Mouse (Mus musculus) thymus, postnatal 14 days (tissue): ENCODE measurements around the gene Sipa1l2.

Experiments used
- DNase-seq: peaks from one replicate; pipeline ENCODE4 v3.0.0; 2021

Sipa1l2 gene

DNA sequence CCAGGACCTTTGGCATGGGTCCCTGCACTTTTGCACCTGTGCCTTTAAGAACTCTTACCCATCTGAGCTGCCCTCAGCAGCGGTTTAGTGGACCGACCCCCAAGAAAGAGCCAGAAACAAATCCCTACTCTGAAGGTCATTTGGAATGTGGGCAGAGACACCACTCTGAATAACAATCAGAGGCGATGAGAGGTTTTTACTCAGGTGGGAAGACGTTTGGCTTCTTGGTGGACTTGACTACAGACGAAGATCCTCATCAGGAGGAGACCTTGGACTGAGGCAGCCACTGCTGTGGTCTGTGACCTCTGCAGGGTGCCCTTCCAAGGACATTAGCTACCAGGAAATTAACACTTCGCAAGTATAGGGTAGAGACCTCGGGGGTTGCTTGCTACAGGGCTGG, 177.9 kb downstream of the Sipa1l2 start:
- DNase-seq = no peak

GRCm38 (mm10) chr8:125391271-125391670, 178.3 kb downstream of the Sipa1l2 start:
- peak; percentile 63 for DNase-seq

- DNase-seq = no peak
Measured at GRCm38 (mm10) chr8:125390506-125390895, 179.1 kb downstream of the Sipa1l2 start.

DNA sequence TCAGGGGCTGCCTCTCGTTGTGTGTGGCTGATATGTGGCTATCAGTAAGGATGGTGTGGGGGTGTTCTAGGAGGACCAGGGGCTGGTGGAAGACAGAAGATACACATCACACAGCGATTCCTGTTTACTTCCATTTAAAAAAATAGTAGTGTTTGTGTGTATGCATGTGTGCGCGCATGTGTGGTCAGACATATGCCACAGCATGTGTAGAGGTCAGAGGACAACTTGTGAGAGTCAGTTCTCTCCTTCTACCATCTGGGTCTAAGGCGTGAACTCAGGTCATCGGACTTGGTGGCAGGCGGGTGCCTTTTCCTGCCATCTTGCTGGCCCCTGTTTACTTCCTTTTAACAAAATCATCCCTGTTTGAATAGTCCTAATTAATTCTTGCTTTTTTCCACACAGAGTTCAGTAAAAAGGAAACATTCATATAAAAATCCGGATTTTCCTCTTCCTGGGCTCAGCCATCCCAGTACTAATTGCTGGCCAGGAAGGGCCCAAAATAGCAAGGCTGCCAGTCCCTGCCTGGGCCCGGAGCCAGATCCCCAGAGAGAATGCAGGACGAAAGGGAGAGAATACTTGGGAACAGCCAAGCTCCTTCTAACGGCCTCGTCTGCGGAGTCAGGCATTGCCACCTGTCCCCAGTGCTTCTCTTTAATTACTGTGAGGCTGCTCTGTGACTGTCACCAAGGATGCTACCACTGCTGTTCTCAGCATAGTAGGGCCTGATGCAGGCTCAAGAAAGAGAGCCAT, 179.7 kb downstream of the Sipa1l2 start:
- DNase-seq = no peak

DNA sequence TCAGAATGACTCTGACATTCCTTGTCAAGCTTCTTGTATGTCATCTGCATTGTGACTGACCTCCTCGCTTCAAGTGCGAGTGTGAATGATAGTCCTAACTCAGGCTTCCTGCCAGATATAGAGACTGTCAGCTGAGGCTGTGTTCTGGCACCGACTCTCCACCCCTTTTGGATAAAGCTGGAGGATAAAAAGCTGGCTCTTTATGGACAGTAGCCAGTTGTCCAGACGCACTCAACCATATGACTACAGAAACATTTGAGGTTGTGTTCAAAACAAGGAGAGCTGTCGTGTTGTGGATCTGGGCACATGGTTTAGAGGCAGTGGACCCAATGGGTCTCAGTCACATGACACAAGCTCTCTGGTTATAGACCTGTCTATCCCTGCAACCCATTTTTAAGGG, 180.3 kb downstream of the Sipa1l2 start:
- DNase-seq = no peak

DNA sequence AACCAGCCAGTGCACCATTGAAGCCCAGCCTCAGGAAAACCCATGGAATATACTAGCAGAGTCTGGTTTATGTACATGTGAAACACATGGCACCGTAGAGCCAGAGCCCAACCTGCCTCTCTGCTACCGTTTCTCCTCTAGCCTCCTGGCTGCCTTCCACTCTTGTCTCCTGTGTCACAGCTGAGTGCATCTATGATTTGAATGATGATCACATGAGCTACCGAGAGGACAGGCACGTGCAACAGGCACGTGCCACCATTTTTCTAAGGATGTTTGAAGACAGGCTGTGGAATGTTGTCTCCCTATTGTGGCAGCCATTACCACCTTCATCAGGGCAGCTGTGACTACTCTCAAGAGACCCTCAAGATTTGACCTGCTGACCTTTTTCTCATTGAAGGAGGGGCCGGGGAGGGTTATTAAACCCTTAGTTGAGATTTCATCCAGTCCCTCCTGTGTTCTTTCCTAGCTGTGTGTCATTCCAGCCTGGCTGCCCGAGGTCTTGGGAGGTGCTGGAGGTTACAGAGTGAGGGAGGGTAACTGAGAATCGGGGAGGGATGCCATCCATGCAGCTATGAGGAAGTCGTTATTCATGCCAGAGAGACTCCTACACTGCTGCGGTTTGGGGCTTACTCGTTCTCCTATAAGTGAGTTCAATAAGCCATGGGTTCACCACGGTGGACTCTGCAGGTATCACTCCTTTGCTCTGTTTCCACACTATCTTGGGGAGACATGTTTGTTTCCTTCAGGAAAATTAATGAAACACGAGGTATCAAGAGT, 181.0 kb downstream of the Sipa1l2 start:
- DNase-seq = no peak

DNA sequence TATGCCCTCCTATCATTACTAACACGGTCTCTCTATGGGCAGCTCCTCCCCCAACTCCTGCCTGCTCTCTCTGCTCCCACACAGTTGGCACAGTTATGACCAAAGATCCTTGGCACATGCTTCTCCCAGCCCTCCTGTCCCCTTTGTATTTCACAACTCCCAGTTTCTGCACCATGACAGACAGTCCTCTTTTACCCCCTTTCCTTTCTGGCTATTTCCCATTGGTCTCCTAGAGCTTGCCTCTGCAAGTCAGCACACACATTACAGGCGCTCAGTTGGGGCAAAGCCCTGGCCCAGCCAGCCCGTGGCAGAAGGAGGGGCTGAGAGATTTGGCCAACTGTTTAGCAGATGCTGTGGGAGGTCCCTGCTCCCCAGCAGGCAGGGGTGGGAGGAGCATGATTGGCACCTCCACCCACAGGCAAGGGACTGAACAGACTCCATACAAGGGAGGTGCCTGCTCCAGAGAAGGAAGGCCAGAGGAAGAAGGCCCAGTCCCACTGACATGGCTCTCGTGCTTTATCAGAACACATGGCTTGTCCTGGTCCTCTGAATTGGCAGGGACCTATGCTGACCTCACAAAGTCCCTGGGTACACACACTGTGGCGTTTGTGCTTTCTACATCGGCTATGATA, 184.0 kb downstream of the Sipa1l2 start:
- peak; percentile 27 for DNase-seq

DNA sequence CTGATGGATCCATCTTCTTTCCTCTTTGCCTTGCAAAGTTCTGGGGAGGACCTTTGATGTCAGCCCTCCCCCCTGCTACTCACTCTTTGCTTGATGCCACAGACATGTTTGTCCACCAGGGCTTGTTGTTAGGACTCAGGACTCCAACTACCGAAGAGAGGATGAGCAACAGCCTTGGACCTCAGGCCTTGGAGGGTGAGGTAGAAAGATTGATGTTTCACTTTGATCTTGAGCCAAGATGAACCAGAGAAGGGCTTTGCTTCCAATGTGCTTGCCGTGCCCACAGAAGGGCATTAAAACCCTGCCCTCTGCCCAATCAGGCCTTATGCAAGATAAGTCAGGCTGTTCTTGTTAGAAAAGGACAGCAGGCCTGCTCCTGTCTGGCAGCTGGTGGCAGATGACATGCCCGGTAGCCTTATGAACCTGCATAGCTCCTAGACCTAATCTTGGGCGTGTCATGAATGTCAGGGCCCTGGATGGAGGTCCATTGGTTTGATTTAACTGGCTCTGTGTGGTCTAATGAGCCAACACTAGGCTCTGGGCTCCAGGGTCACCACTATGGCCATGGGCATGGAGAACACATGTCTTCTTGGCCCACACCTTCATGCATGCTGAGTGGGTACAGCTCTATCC, 184.9 kb downstream of the Sipa1l2 start:
- DNase-seq = no peak

GRCm38 (mm10) chr8:125381674-125382073, 187.9 kb downstream of the Sipa1l2 start:
- no peak for DNase-seq

GRCm38 (mm10) chr8:125379939-125380338, 189.7 kb downstream of the Sipa1l2 start:
- no peak for DNase-seq

- no peak for DNase-seq
Measured at GRCm38 (mm10) chr8:125379156-125379555, 190.5 kb downstream of the Sipa1l2 start.

- peak; percentile 31 for DNase-seq
Measured at GRCm38 (mm10) chr8:125377704-125378103, 191.9 kb downstream of the Sipa1l2 start.

DNA sequence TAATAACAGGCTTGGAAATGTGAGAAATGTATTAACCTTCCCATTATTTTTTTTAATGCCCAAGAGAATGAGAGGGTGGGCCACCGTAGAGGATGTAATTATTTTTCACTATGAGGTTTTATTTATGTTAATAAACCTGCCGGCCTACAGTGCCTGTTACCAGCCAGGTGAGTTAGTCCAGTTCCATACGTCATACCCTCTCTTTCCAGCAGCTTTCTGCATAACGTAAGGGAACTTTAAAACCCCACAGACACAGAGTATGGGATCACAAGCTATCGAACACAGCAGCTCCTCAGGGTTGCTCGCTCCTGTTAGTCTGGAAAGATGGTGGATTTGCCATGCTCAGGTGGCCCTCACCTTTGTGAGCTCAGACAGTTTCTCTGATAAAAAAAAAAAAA, 193.2 kb downstream of the Sipa1l2 start:
- no peak for DNase-seq

GRCm38 (mm10) chr8:125375659-125376447, 193.8 kb downstream of the Sipa1l2 start:
- no peak for DNase-seq

DNA sequence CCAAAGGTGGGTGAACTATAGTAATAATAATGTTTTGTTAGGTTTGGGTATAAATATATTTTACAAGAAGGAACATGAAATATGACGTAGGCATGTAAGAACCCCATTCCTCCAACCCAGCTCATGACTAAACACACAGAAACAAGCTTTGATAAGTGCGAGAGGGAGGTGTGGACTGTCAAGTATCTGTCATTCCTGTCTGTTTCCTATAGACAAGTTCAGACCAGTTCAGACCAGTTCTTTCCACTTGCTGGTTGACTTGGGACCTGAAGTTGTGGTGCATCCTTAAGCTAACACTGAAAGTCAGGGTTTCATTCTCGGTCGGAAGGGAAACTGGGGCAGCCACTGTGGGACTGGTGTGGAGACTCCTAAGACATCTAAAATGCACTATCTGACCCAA, 197.0 kb downstream of the Sipa1l2 start:
- no peak for DNase-seq

- DNase-seq = no peak
Measured at GRCm38 (mm10) chr8:125369491-125370236, 199.9 kb downstream of the Sipa1l2 start.

- no peak for DNase-seq
Measured at GRCm38 (mm10) chr8:125368341-125369035, 201.1 kb downstream of the Sipa1l2 start.
